Mouse (Mus musculus): ENCODE measurements around the gene Pkp4.
"Not testable (repeated sequence)": the region's sequence is repeated elsewhere in the genome, so short reads cannot be mapped to it uniquely, and the experiment has no call there.

Pkp4 gene

GRCm38 (mm10) chr2:59343834-59344233, 183.2 kb downstream of the Pkp4 start:
- no peak for DNase-seq

- peak; percentile 93 for DNase-seq
Observed at GRCm38 (mm10) chr2:59344699-59345098, 184.0 kb downstream of the Pkp4 start.

- DNase-seq = peak; percentile 63
Observed at GRCm38 (mm10) chr2:59345141-59345839, 184.6 kb downstream of the Pkp4 start.

GRCm38 (mm10) chr2:59346443-59346842, 185.8 kb downstream of the Pkp4 start:
- peak; percentile 76 for DNase-seq

- DNase-seq = no peak
Observed at GRCm38 (mm10) chr2:59348585-59348984, 187.9 kb downstream of the Pkp4 start.

GRCm38 (mm10) chr2:59350094-59350493, 189.4 kb downstream of the Pkp4 start:
- DNase-seq = no peak

GRCm38 (mm10) chr2:59351303-59352099, 190.9 kb downstream of the Pkp4 start:
- DNase-seq = no peak

- DNase-seq = no peak
Observed at GRCm38 (mm10) chr2:59353821-59354220, 193.2 kb downstream of the Pkp4 start.

GRCm38 (mm10) chr2:59355531-59356289, 195.1 kb downstream of the Pkp4 start:
- DNase-seq = no peak

- no peak for DNase-seq
Observed at GRCm38 (mm10) chr2:59359760-59360342, 199.2 kb downstream of the Pkp4 start.

GRCm38 (mm10) chr2:59361350-59361780, 200.7 kb downstream of the Pkp4 start:
- DNase-seq = no peak

GRCm38 (mm10) chr2:59364156-59364842, 203.6 kb downstream of the Pkp4 start:
- DNase-seq = no peak

GRCm38 (mm10) chr2:59367191-59367590, 206.5 kb downstream of the Pkp4 start:
- no peak for DNase-seq

GRCm38 (mm10) chr2:59373113-59373512, 212.5 kb downstream of the Pkp4 start:
- DNase-seq = no peak

GRCm38 (mm10) chr2:59378096-59378495, 217.4 kb downstream of the Pkp4 start:
- no peak for DNase-seq

- DNase-seq = not testable (repeated sequence)
Observed at GRCm38 (mm10) chr2:59378861-59379260, 218.2 kb downstream of the Pkp4 start.

GRCm38 (mm10) chr2:59383231-59383630, 222.6 kb downstream of the Pkp4 start:
- no peak for DNase-seq

- DNase-seq = no peak
Observed at GRCm38 (mm10) chr2:59383852-59384776, 223.5 kb downstream of the Pkp4 start.

- DNase-seq = no peak
Observed at GRCm38 (mm10) chr2:59385211-59385935, 224.7 kb downstream of the Pkp4 start.

GRCm38 (mm10) chr2:59389971-59390370, 229.3 kb downstream of the Pkp4 start:
- DNase-seq = no peak

- no peak for DNase-seq
Observed at GRCm38 (mm10) chr2:59393177-59393576, 232.5 kb downstream of the Pkp4 start.

All from cerebellum, adult 9-10 months (tissue).